Mouse (Mus musculus) heart, postnatal 0 days (tissue): ENCODE results near the gene Ctso.

Experiments
- CTCF ChIP-seq: IDR thresholded peaks from 2 replicates; pipeline ENCODE4 v1.5.1; 2016; ENCODE audit warnings: antibody characterized with exemption, control low read depth, low read depth
- EP300 ChIP-seq: IDR thresholded peaks from 2 replicates; pipeline ENCODE4 v1.6.1; 2016; ENCODE audit warnings: antibody characterized with exemption, low read depth

GRCm38 (mm10) chr3:81976102-81976501 is 43.7 kb downstream of the Ctso start, which contains the start of gene Tdo2:
- no peak for TF ChIP-seq CTCF
- no peak for TF ChIP-seq EP300
